Mouse (Mus musculus) CH12.LX (cell line): Measurements from ENCODE around the gene Nacc2. TPM values are rescaled to one million over a fixed set of nuclear protein-coding genes. Genes with fewer than 3 reads are reported as not detected.

Experiments used
- DNase-seq: peaks from one replicate; pipeline ENCODE4 v3.0.0-alpha.2; 2013; ENCODE audit errors: extremely low read depth
- H3K27ac ChIP-seq: 2 replicates; pipeline ENCODE4 v1.5.1; 2012; ENCODE audit warnings: low read depth, mild to moderate bottlenecking, control low read depth, moderate library complexity; ENCODE audit not compliant: insufficient read depth
- H3K27me3 ChIP-seq: replicated peaks from 2 replicates; pipeline ENCODE3; 2012; ENCODE audit warnings: inconsistent platforms
- H3K36me3 ChIP-seq, 2 experiments: replicated peaks in 1 of 2; 2 replicates each; pipeline versions ENCODE3 to v1.6.1; 2012; ENCODE audit warnings: inconsistent platforms in 1 of 2, low read length in 1 of 2, mild to moderate bottlenecking in 1 of 2, mixed read lengths in 1 of 2, moderate library complexity in 1 of 2; ENCODE audit not compliant: control insufficient read depth in 1 of 2, insufficient read depth in 1 of 2
- H3K4me1 ChIP-seq, 2 experiments: 2 replicates each; pipeline ENCODE4 v1.6.1; 2012; ENCODE audit warnings: inconsistent platforms in 1 of 2, moderate library complexity in 1 of 2; ENCODE audit not compliant: insufficient read depth in 2 of 2, control insufficient read depth in 1 of 2
- H3K4me2 ChIP-seq: 2 replicates; pipeline ENCODE4 v1.6.1; 2012; ENCODE audit warnings: low read depth, mild to moderate bottlenecking, control low read depth; ENCODE audit not compliant: poor library complexity, insufficient read depth, severe bottlenecking
- H3K4me3 ChIP-seq, 3 experiments: fragments of 150-350 bp in 1 of 3; sonication (generic) in 1 of 3; replicated peaks in 1 of 3; 2 replicates each; pipeline versions ENCODE3 to v1.5.1; 2011 to 2012; ENCODE audit warnings: low read depth in 2 of 3, low read length in 2 of 3, mild to moderate bottlenecking in 2 of 3, moderate library complexity in 2 of 3, control low read depth in 1 of 3, improper control_type of control experiment in 1 of 3, inconsistent platforms in 1 of 3, mixed read lengths in 1 of 3; ENCODE audit not compliant: poor library complexity in 1 of 3
- H3K79me2 ChIP-seq: replicated peaks from 2 replicates; pipeline ENCODE4 v1.6.1; 2012; ENCODE audit warnings: mild to moderate bottlenecking, moderate library complexity; ENCODE audit not compliant: control insufficient read depth, poor library complexity, insufficient read depth, severe bottlenecking; ENCODE audit errors: extremely low read depth
- H3K9ac ChIP-seq: 2 replicates; pipeline ENCODE4 v1.6.1; 2012; ENCODE audit warnings: low read depth, mild to moderate bottlenecking, control low read depth, moderate library complexity; ENCODE audit not compliant: insufficient read depth
- H3K9me3 ChIP-seq: replicated peaks from 2 replicates; pipeline ENCODE3; 2012; ENCODE audit warnings: low read length, inconsistent platforms, mixed read lengths
- CHD1 ChIP-seq: IDR thresholded peaks from 2 replicates; pipeline ENCODE4 v1.6.1; 2012; ENCODE audit warnings: low read depth, low read length, improper control_type of control experiment, inconsistent platforms
- CHD2 ChIP-seq: IDR thresholded peaks from 2 replicates; pipeline ENCODE4 v1.6.1; 2011; ENCODE audit warnings: low read length, improper control_type of control experiment
- CTCF ChIP-seq, 2 experiments: IDR thresholded peaks in 1 of 2; conservative IDR thresholded peaks in 1 of 2; 2 replicates each; pipeline ENCODE4 v1.5.1; 2011 to 2012; ENCODE audit warnings: low read depth in 2 of 2, low read length in 2 of 2, improper control_type of control experiment in 1 of 2, inconsistent platforms in 1 of 2, mild to moderate bottlenecking in 1 of 2, moderate library complexity in 1 of 2
- E2F4 ChIP-seq: IDR thresholded peaks from 2 replicates; pipeline ENCODE4 v1.6.1; 2011; ENCODE audit warnings: low read depth, low read length, improper control_type of control experiment; ENCODE audit not compliant: insufficient replicate concordance
- ELF1 ChIP-seq: IDR thresholded peaks from 2 replicates; pipeline ENCODE4 v1.6.1; 2014; ENCODE audit warnings: low read depth, mild to moderate bottlenecking, inconsistent platforms, low read length, improper control_type of control experiment
- HCFC1 ChIP-seq: IDR thresholded peaks from 2 replicates; pipeline ENCODE4 v1.6.1; 2012; ENCODE audit warnings: low read depth, mild to moderate bottlenecking, inconsistent platforms, low read length, improper control_type of control experiment
- IRF4 ChIP-seq: IDR thresholded peaks from 2 replicates; pipeline ENCODE4 v1.6.1; 2014; ENCODE audit warnings: low read depth, mild to moderate bottlenecking, inconsistent platforms, low read length, improper control_type of control experiment
- JUN ChIP-seq: IDR thresholded peaks from 2 replicates; pipeline ENCODE4 v1.6.1; 2011; ENCODE audit warnings: low read depth, mild to moderate bottlenecking, low read length, improper control_type of control experiment, moderate library complexity; ENCODE audit not compliant: insufficient read depth
- JUND ChIP-seq: conservative IDR thresholded peaks from 2 replicates; pipeline ENCODE4 v1.6.1; 2011; ENCODE audit warnings: low read depth, low read length, improper control_type of control experiment
- KAT2A ChIP-seq: IDR thresholded peaks from 2 replicates; pipeline ENCODE4 v1.6.1; 2012; ENCODE audit warnings: low read length, improper control_type of control experiment, inconsistent platforms; ENCODE audit not compliant: insufficient replicate concordance
- MAFK ChIP-seq: IDR thresholded peaks from 2 replicates; pipeline ENCODE4 v1.6.1; 2011; ENCODE audit warnings: low read length, improper control_type of control experiment; ENCODE audit not compliant: insufficient replicate concordance
- MAX ChIP-seq: IDR thresholded peaks from 2 replicates; pipeline ENCODE4 v1.6.1; 2011; ENCODE audit warnings: low read length, improper control_type of control experiment
- MAZ ChIP-seq: IDR thresholded peaks from 2 replicates; pipeline ENCODE4 v1.6.1; 2012; ENCODE audit warnings: low read depth, mild to moderate bottlenecking, inconsistent platforms, low read length, improper control_type of control experiment, moderate library complexity
- MEF2A ChIP-seq: IDR thresholded peaks from 2 replicates; pipeline ENCODE4 v1.6.1; 2014; ENCODE audit warnings: low read depth, mild to moderate bottlenecking, inconsistent platforms, low read length, improper control_type of control experiment, borderline replicate concordance
- MXI1 ChIP-seq: IDR thresholded peaks from 2 replicates; pipeline ENCODE4 v1.6.1; 2011; ENCODE audit warnings: mild to moderate bottlenecking, low read depth, low read length, improper control_type of control experiment
- MYC ChIP-seq: IDR thresholded peaks from 2 replicates; pipeline ENCODE4 v1.6.1; 2011; ENCODE audit warnings: low read depth, mild to moderate bottlenecking, improper control_type of control experiment, low read length
- NELFE ChIP-seq: IDR thresholded peaks from 2 replicates; pipeline ENCODE4 v1.6.1; 2011; ENCODE audit warnings: low read depth, low read length, improper control_type of control experiment
- NRF1 ChIP-seq: IDR thresholded peaks from 2 replicates; pipeline ENCODE4 v1.6.1; 2014; ENCODE audit warnings: low read depth, mild to moderate bottlenecking, inconsistent platforms, low read length, improper control_type of control experiment, moderate library complexity
- PAX5 ChIP-seq: IDR thresholded peaks from 2 replicates; pipeline ENCODE4 v1.6.1; 2012; ENCODE audit warnings: low read length, inconsistent platforms, mixed read lengths
- POLR2A ChIP-seq: IDR thresholded peaks from 2 replicates; pipeline ENCODE4 v1.6.1; 2011; ENCODE audit warnings: low read depth, mild to moderate bottlenecking, improper control_type of control experiment, low read length
- POLR2AphosphoS2 ChIP-seq: IDR thresholded peaks from 2 replicates; pipeline ENCODE4 v1.6.1; 2011; ENCODE audit warnings: low read depth, low read length, improper control_type of control experiment
- RAD21 ChIP-seq: IDR thresholded peaks from 2 replicates; pipeline ENCODE4 v1.6.1; 2011; ENCODE audit warnings: low read depth, mild to moderate bottlenecking, low read length, improper control_type of control experiment, moderate library complexity
- RCOR1 ChIP-seq: conservative IDR thresholded peaks from 2 replicates; pipeline ENCODE4 v1.6.1; 2012; ENCODE audit warnings: low read depth, mild to moderate bottlenecking, inconsistent platforms, low read length, improper control_type of control experiment
- SIN3A ChIP-seq: IDR thresholded peaks from 2 replicates; pipeline ENCODE4 v1.6.1; 2012; ENCODE audit warnings: low read length, improper control_type of control experiment, inconsistent platforms
- SMC3 ChIP-seq: IDR thresholded peaks from 2 replicates; pipeline ENCODE4 v1.6.1; 2011; ENCODE audit warnings: low read depth, low read length, improper control_type of control experiment
- TCF12 ChIP-seq: IDR thresholded peaks from 2 replicates; pipeline ENCODE4 v1.6.1; 2014; ENCODE audit warnings: low read depth, mild to moderate bottlenecking, inconsistent platforms, low read length, improper control_type of control experiment
- UBTF ChIP-seq: IDR thresholded peaks from 2 replicates; pipeline ENCODE4 v1.6.1; 2012; ENCODE audit warnings: low read depth, mild to moderate bottlenecking, inconsistent platforms, low read length, improper control_type of control experiment, moderate library complexity
- USF1 ChIP-seq: IDR thresholded peaks from 2 replicates; pipeline ENCODE4 v1.6.1; 2014; ENCODE audit warnings: low read depth, mild to moderate bottlenecking, inconsistent platforms, low read length, improper control_type of control experiment
- USF2 ChIP-seq: conservative IDR thresholded peaks from 2 replicates; pipeline ENCODE4 v1.6.1; 2011; ENCODE audit warnings: low read depth, low read length, improper control_type of control experiment
- ZC3H11A ChIP-seq: IDR thresholded peaks from 2 replicates; pipeline ENCODE4 v1.6.1; 2012; ENCODE audit warnings: low read depth, mild to moderate bottlenecking, inconsistent platforms, low read length, improper control_type of control experiment
- ZMIZ1 ChIP-seq: IDR thresholded peaks from 2 replicates; pipeline ENCODE4 v1.6.1; 2012; ENCODE audit warnings: low read depth, mild to moderate bottlenecking, inconsistent platforms, low read length, improper control_type of control experiment
- dilution Hi-C: fragments of 300-500 bp; cut with MboI; formaldehyde crosslinking; loops from 2 replicates; pipeline ENCODE4 v1.14.3; 2020; ENCODE audit warnings: low sequenced_read_pairs; ENCODE audit not compliant: extremely low pct_unique_long_range_greater_than_20kb, extremely low pct_ligation_motif_present
- in situ Hi-C: fragments of 300-500 bp; cut with MboI; formaldehyde crosslinking; loops from 3 replicates; pipeline ENCODE4 v1.14.3; 2019; ENCODE audit warnings: low sequenced_read_pairs, low pct_ligation_motif_present, low pct_unique_long_range_greater_than_20kb, mixed read lengths
- polyA plus RNA-seq: library from polyadenylated mRNA; unstranded; fragments of >175 nt; gene quantifications from 2 replicates; pipeline ENCODE4 v1.2.1, GENCODE M21; 2012; ENCODE audit warnings: low read depth; ENCODE audit not compliant: insufficient read length
- total RNA-seq, 2 experiments: library from RNA; depleted of rRNA; stranded (reverse); fragments of 300-350 nt in 1 of 2; fragments of >200 nt in 1 of 2; gene quantifications; 2 replicates each; pipeline ENCODE4 v1.2.3; 2012 to 2014

Nacc2 gene
- total and polyA plus RNA-seq, 3 experiments = 0.59 to 2.3 (median 1.1) TPM

- no peak for TF ChIP-seq USF2
- TF ChIP-seq, all 38 proteins: peak for 0
- no peak overlapping the region for H3K9ac ChIP-seq
- peaks cover 10 to 54% of the 10 kb centered on the region in 2 experiments for H3K36me3 ChIP-seq
- no peak overlapping the region for H3K4me2 ChIP-seq
- no peak for DNase-seq
- peaks cover 24 to 59% of the 10 kb centered on the region in 2 experiments for H3K4me1 ChIP-seq
- no peak overlapping the region for H3K27ac ChIP-seq
- H3K79me2 ChIP-seq = no peaks in the 10 kb centered on the region
- H3K27me3 ChIP-seq = no peaks in the 10 kb centered on the region
- peaks cover 5% of the 10 kb centered on the region for H3K9me3 ChIP-seq
- dilution Hi-C loops = no loop called here
- no peak overlapping the region for H3K4me3 ChIP-seq
- in situ Hi-C loops = no loop called here
These were observed 11.6 kb upstream of the Nacc2 start for GRCm38 (mm10) chr2:26134591-26134990.

DNA sequence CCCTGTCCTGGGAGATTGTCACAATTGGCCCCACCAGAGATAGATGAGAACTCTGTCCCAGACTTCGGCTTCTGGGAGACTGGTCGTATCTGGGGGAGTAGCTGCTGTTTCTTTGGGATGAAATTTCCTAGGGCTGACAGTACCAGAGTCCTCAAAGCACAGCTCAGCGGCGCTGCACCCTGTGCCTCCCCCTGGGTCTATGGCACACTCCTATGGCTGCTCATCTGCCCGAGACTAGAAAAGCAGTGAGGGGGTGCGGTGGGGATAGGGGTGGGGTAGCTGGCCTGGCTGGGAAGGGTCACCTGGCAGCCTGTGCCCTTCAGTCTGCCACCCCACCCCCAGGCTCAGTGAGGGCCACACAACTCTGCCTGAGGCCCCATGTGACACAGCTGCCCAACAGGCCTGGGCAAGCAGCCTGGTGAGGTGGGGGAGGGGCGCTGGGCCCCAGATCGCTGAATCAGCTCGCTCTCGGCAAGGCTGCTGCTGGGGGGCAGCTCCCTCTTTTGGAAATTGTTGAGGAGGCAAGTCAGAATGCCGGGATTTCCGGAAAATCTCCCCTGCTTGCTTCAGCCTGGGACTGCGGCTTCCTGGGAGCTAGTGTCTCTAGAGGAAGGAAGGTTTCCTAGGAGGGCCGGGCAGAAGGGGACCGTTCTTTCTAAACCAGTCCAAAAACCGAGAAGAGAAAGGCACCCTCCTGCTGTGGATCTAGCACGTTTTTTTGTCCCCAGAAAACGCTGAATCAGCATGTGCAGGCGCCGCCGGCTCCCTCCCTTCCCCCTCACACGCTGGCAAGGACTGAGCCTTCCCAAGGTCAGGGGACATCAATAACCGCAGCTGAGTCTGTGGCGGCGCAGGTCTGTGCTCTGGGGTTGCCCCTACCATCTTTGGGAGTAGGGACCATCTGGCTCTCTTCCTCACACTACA lies 9.9 kb upstream of the Nacc2 start:
- H3K4me3 ChIP-seq = peak overlapping the region; percentile 41 to 46 (median 42)
- no peaks in the 10 kb centered on the region for H3K27me3 ChIP-seq
- H3K4me2 ChIP-seq = peak overlapping the region; percentile 77
- no peaks in the 10 kb centered on the region for H3K79me2 ChIP-seq
- peak; percentile 74 for DNase-seq
- peaks cover 4 to 48% of the 10 kb centered on the region in 2 experiments for H3K36me3 ChIP-seq
- peaks cover 7% of the 10 kb centered on the region for H3K9me3 ChIP-seq
- dilution Hi-C loops (no loop called here), in situ Hi-C loops (no loop called here)
- H3K9ac ChIP-seq = peak overlapping the region; percentile 85
- H3K4me1 ChIP-seq = peaks cover 17 to 46% of the 10 kb centered on the region in 2 experiments
- peak overlapping the region; percentile 83 for H3K27ac ChIP-seq
- TF ChIP-seq MYC (peak; percentile 75; the same call in 1 of the 2 replicates), POLR2AphosphoS2 (no peak), ZC3H11A (no peak), SMC3 (peak; percentile 25; the same call in 1 of the 2 replicates), ZMIZ1 (no peak; the same call in none of the 2 replicates), USF1 (peak; percentile 83), SIN3A (peak; percentile 74), KAT2A (0 out of 2 replicates have a peak, but pooled peaks have one; percentile 7), MEF2A (peak; percentile 83), JUND (no peak), CHD1 (peak; percentile 98), TCF12 (peak; percentile 92), MAZ (peak; percentile 61; the same call in 1 of the 2 replicates), CTCF (conservative IDR thresholded peaks at IDR 0.05 in 1 of 2, IDR thresholded peaks at IDR 0.05 in 1 of 2; ENCODE audit: low read depth in 2 of 2, low read length in 2 of 2) (peak in 1 of 2 experiments; percentile 37; a peak in 2 of 4 replicates), HCFC1 (peak; percentile 41), MAX (peak; percentile 77), JUN (no peak), IRF4 (peak; percentile 82), POLR2A (no peak; the same call in 1 of the 2 replicates), E2F4 (no peak), ELF1 (peak; percentile 47; the same call in 1 of the 2 replicates), CHD2 (peak; percentile 94), UBTF (no peak), MXI1 (peak; percentile 80; the same call in 1 of the 2 replicates), RCOR1 (no peak), MAFK (peak; percentile 98), PAX5 (no peak), NRF1 (peak; percentile 49; the same call in 1 of the 2 replicates), RAD21 (peak; percentile 30), NELFE (peak; percentile 39; the same call in 1 of the 2 replicates)
